Mouse (Mus musculus): ENCODE measurements around the gene Tmem199. TPM values are rescaled to one million over a fixed set of nuclear protein-coding genes. Genes with fewer than 3 reads are reported as not detected.
A peak's percentile ranks its signal among the peaks of the same experiment; 100 is the strongest.

The Tmem199 gene
- total RNA-seq, 2 experiments from 2014 or later: 43.0 to 44.0 TPM

DNA sequence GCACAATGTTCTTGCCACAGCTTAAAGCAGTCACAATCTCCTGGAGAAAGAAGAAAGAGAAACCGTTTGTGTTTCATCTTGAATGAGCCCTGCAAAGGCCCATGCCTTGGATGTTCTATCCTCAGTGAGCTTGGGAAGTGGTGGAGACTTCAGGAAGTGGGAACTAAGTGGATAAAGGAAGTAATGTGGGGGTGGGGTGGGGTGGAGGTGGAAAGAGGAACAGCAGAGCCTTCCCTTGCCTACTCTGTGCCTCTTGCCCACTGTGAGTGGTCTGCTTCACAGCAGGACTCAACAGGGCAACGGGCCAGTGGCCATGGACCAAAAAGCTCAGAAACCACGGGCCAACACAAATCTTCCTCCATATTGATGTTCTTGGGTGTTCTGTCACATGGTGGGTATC is 36.7 kb downstream of the Tmem199 start:
- DNase-seq: no peak

DNA sequence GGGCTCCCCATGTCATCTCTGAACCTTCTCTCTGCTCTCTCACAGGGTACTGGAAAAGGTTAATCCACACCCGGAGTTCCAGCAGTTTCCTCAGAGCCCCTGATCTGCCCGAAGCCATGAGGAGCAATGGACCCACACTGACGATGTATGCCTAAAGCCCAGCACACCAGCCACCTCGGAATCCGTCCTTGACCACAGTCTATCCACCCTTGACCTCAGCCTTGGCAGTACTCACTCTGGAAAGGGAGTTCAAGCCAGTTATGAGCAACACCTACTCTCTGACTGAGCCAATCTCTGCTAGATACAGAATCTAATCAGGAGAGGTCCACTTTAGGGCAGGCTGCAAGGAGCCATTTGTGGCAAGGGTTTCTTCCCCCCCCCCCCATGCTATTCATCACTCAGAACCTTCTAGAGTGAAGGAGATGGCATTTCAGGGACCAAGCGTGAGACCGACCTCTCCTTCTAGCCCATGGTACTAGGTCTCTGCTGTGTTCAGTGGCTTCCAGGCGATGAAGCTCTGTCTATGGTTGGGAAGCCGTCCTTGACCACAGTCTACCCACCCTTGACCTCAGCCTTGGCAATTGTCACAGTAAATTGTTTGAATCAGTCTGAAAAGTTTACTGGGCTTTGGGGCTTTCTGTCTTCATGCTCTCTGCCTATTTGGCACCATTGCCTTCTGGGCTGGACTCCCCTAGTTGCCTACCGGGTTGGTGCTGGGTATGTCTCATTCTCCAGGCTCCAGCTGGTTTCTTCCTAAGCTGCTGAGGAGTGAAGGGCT is 40.5 kb downstream of the Tmem199 start:
- DNase-seq: no peak

DNA sequence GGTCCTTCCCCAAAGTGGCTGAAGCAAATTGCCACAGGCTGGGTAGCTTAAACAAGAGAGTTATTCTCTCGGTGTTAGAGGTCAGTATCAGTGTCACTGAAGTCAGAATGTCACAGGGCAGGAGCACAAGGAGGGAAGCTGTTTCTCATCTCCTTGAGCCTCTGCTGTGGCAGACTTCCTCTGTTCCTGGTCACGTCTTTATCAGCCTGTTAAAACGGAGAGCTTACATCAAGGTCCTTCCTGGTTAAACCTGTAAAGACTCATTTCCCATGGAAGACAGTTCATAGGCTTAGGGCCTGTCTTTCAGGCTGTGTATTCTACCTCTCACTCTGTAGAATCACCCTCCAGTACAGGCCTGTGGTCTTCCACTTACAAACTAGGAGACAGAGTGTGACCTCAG is 44.0 kb downstream of the Tmem199 start:
- no peak for DNase-seq

DNA sequence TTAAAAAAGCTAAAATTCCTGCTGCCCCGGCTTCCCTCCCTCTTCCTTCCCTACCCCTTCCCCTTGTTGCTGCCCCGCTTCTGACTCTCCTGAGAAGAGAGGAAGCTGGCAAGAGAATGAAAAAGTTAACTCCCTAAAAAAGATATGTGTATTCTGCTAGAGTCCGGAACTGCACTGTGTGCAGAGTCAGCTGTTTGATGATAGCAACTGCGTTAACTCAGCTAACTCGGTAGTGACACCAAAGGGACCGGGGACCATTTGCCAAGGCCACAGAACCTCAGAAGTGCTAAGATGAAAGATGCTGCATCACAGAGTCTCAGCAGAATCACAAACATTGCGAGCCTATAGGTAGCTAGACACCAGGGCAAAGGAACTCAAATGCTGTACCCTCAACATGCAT is 44.5 kb downstream of the Tmem199 start:
- DNase-seq: no peak

DNA sequence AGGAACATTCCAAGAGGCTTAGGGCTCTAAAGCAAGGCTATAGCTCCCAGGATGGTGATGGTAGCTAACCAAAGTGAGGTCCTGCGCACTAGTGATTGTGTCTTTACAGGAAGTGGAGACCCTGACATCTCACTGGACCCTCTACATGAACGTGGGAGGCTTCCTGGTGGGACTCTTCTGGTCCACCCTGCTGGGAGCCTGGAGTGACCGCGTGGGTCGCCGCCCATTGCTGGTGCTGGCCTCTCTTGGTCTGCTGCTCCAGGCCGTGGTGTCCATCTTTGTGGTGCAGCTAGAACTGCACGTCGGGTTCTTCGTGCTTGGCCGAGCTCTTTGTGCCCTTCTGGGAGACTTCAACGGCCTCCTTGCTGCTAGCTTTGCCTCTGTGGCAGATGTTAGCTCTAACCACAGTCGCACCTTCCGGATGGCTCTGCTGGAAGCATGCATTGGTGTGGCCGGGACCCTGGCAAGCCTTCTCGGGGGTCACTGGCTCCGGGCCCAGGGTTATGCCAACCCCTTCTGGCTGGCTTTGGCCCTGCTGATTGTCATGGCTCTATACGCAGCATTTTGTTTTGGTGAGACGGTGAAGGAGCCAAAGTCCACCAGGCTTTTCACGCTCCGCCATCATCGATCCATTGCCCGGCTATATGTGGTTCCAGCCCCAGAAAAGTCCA is 45.6 kb downstream of the Tmem199 start:
- DNase-seq: no peak

DNA sequence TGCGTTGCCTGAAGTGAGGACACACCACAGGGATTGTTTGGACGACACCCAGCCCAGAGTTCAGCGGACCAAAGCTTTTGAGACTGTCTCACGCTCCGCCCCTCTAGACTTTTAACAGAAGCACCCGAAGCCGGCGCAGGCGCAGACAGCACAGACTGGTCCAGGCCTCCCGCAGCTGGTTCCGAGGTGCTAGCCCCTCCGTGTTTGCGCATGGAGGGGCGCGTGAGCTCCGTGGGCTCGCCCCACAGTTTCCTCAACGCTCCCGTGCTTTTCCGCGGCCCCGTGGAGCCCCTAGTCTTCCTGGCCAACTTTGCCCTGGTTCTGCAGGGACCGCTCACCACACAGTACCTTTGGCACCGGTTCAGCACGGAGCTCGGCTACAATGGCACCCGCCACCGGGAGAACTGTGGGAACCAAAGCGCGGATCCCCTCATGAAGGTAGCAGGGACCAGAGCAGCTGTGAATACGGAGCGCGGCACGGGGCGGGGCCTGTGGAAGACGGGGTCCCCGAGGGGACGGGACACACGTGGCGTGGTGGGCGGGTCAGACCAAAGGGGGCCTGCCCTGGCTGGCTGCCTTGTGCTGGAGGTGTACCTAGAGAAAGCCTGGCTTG is 46.3 kb downstream of the Tmem199 start, which contains the start of gene Slc46a1:
Slc46a1 (plus strand) TSS at position 130 of the 613 bp plus-strand sequence.
- DNase-seq: peak; percentile 73 to 74

DNA sequence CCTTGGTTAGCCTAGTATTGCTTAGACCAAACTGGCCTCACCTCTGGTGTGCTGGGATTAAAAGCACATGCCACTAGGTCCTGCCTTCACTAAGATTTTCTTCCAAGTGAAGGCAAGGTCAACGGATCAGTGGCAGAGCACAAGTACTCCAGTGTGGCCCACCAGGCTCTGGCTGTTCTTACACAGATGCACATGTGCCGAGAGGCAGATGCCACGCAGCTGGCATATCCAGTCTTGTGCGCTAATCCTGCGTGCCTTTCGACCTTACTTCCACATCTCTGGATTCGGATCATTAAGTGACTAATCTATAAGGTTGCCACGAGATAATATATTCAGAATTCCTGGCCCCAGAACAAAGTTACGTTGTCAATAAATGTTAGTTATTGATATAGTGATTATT is 46.9 kb downstream of the Tmem199 start:
- DNase-seq: no peak

DNA sequence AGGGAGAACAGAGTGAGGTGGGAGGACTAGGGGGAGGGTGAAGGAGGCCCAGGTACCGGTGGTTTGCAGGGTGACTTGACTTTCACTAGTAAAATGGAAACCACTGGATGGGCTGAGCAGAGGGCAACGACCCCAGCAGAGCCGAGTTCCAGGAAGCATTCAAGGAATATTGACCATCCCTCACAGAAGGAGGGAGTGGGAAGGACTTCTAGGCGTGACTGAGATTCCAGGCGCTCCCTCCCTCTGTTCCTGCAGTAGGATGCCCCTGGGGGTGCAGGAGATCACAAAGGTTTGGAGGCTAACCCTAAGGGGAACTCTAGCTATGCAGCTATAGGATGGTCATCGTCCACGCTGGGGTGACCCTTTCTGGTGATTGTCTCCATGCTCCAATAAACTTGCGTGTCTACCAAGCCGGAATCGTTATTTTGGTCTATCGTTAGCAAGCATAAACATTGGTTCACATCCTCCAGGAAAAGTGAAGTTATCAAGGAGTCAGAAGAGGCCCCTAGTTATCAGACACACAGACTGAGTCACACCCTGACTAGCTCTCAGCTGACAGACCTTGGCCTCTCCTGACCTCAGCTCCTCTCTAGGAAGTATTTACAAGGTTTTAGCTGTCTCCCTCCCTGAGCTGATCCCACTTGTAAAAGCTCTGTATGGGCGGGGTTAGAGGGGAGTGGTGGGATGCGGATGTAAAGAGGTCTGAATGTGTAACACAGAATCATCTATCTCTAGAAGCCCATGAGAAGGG is 48.5 kb downstream of the Tmem199 start:
- DNase-seq: no peak

DNA sequence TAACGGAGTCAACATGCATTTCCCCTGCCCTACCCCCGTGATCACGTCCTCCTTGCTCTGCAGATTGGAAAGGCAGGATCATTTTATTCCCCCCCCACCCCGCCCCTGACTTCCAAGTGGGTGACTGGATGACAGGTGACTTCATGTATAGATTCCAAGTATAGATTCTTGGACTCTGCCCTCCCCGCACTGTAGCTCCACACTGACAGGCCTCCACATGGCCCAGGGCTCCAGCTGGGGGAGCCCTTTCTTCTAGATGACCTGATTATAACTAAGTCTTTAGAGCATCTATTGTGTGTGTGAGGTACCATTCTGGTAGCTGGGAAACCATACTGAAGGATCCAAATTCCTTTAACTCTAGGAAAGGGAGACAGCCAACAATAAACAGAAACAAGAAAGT is 49.3 kb downstream of the Tmem199 start:
- no peak for DNase-seq

DNA sequence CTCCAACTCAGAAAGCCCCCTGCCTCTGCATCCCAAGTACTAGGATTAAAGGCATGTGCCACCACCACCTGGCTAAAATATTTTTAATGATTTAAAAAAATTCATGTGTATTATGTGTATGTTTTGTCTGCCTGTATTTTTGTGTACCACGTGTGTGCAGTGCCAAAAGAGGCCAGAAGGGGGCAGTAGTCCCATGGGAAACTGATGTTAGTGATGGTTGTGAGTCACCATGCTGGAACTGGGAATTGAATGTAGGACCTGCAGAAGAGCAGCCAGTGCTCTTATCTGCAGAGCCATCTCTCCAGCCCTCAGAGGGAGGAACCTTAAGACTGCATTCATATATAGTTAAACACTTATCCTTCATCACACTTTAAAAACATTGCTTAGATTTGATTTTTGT is 50.1 kb downstream of the Tmem199 start:
- DNase-seq: no peak

DNA sequence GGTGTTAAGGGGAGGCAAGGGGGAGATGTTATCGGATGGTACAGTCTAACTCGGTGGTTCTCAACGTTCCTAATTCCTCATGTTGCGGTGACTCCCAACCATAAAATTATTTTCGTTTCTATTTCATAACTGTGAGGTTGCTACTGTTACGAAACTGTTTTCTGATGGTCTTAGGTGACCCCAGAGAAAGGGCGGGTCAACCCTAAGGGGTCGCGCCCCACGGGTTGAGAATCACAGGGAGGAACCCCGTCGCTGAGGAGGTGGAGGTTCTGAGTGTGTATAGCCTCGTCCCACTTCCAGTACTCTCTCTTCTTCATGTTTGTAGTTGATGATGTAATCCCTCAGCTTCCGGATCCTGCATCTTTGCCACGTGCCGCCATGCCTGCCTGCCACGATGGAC is 53.2 kb downstream of the Tmem199 start:
- DNase-seq: no peak

Other genes starting within 250 kb of the Tmem199 start
- gene BC030499, start 221.3 kb downstream of the Tmem199 start, total RNA-seq (2021): 1 to 10 TPM; 7.2 to 7.8 TPM
- 10 to 100 TPM in 1 of 2 experiments, 1 to 10 TPM in 1; 6.9 to 10.1 TPM for gene Spag5, start 210.6 kb downstream of the Tmem199 start, total RNA-seq (2021)
- gene Aldoc, start 189.2 kb downstream of the Tmem199 start, total RNA-seq (2021): 100 to 1,000 TPM; 781 to 864 TPM
- 10 to 100 TPM; 57.9 to 59.0 TPM for gene Pigs, start 183.8 kb downstream of the Tmem199 start, total RNA-seq (2021)
- 10 to 100 TPM; 31.6 to 36.4 TPM for gene Unc119, start 168.7 kb downstream of the Tmem199 start, total RNA-seq (2021)
- not detected for gene Foxn1, start 125.6 kb downstream of the Tmem199 start, total RNA-seq (2021)
- gene Slc13a2, start 90.0 kb downstream of the Tmem199 start, total RNA-seq (2021): not detected
- 10 to 100 TPM in 1 of 2 experiments, 1 to 10 TPM in 1; 9.5 to 11.3 TPM for gene Slc46a1, start 46.5 kb downstream of the Tmem199 start, total RNA-seq (2021)
- gene Sarm1, start 14.4 kb downstream of the Tmem199 start, total RNA-seq (2021): 10 to 100 TPM; 39.9 to 41.1 TPM
- gene Vtn, start 13.1 kb downstream of the Tmem199 start, total RNA-seq (2021): 10 to 100 TPM; 54.2 to 70.1 TPM
- 1 to 10 TPM; 4.5 to 4.9 TPM for gene Sebox, start 8.7 kb downstream of the Tmem199 start, total RNA-seq (2021)
- 100 to 1,000 TPM; 116 to 121 TPM for gene Poldip2, start within 50 bp of the Tmem199 start, total RNA-seq (2021)
- 10 to 100 TPM; 32.1 to 32.6 TPM for gene Tnfaip1, start 24.2 kb upstream of the Tmem199 start, total RNA-seq (2021)
- 10 to 100 TPM; 75.1 to 79.0 TPM for gene Ift20, start 24.2 kb upstream of the Tmem199 start, total RNA-seq (2021)
- 10 to 100 TPM; 11.1 to 12.7 TPM for gene Tmem97, start 38.6 kb upstream of the Tmem199 start, total RNA-seq (2021)
- gene Nlk, start 185.2 kb upstream of the Tmem199 start, total RNA-seq (2021): 10 to 100 TPM; 43.7 to 45.9 TPM
- 10 to 100 TPM; 15.0 to 19.4 TPM for gene Ccnq, start 239.6 kb upstream of the Tmem199 start, total RNA-seq (2021)